Comparison of ENCODE assay signal across 9 mouse cellular contexts in genomic region chr12:105583484-105583883, GRCm38 (mm10). TPM values are rescaled to one million over a fixed set of nuclear protein-coding genes. Genes with fewer than 3 reads are reported as not detected.
DNase-seq lines count a peak whose midpoint lies in the region; ATAC-seq lines count a peak whose summit lies in the region.
"Had no signal": no experiment of that assay in that cellular context is flagged by ENCODE, and none has a peak within 500 bp of the region (broad histone marks: within the 10 kb centered on the region; RNA-seq: fewer than 3 reads in every experiment).

No protein-coding gene starts in this region.

- no peaks in the 10 kb centered on the region for H3K36me3 ChIP-seq in midbrain, embryonic 10.5 days
- H3K36me3 ChIP-seq in midbrain, embryonic 15.5 days (replicated peaks) = no peaks in the 10 kb centered on the region
- no peaks in the 10 kb centered on the region for H3K36me3 ChIP-seq in intestine, embryonic 16.5 days (ENCODE audit: control insufficient read depth, insufficient read depth, low read length)

- no peak overlapping the region for H3K27ac ChIP-seq in midbrain, embryonic 10.5 days (replicated peaks)
- H3K27ac ChIP-seq in midbrain, embryonic 15.5 days = no peak overlapping the region
- H3K27ac ChIP-seq in intestine, embryonic 16.5 days (ENCODE audit: low read length) = no peak overlapping the region

- H3K4me3 ChIP-seq in midbrain, embryonic 10.5 days = no peak overlapping the region
- H3K4me3 ChIP-seq in midbrain, embryonic 15.5 days = no peak overlapping the region
- H3K4me3 ChIP-seq in intestine, embryonic 16.5 days (ENCODE audit: low read length) = no peak overlapping the region
- H3K4me3 ChIP-seq: megakaryocyte, embryonic 14.5 days had no signal

- peaks cover 26% of the 10 kb centered on the region for H3K4me1 ChIP-seq in midbrain, embryonic 10.5 days
- H3K4me1 ChIP-seq in midbrain, embryonic 15.5 days = no peaks in the 10 kb centered on the region
- peaks cover 10% of the 10 kb centered on the region; the same call in 1 of the 2 replicates for H3K4me1 ChIP-seq in intestine, embryonic 16.5 days (ENCODE audit: control insufficient read depth, insufficient read depth, low read length)

- H3K9me3 ChIP-seq in midbrain, embryonic 10.5 days (replicated peaks) = no peaks in the 10 kb centered on the region
- no peaks in the 10 kb centered on the region for H3K9me3 ChIP-seq in midbrain, embryonic 15.5 days
- no peaks in the 10 kb centered on the region for H3K9me3 ChIP-seq in intestine, embryonic 16.5 days (ENCODE audit: control insufficient read depth, low read length)

- 15% methylated on average over 2 of the region's 2 CpGs for WGBS in midbrain, embryonic 10.5 days
- WGBS in midbrain, embryonic 15.5 days = 9% methylated on average over 2 of the region's 2 CpGs
- 16% methylated on average over 2 of the region's 2 CpGs for WGBS in intestine, embryonic 16.5 days

- H3K9ac ChIP-seq in midbrain, embryonic 15.5 days = no peak overlapping the region
- no peak overlapping the region for H3K9ac ChIP-seq in intestine, embryonic 16.5 days (ENCODE audit: low read depth, low read length)

- peaks cover 12% of the 10 kb centered on the region for H3K27me3 ChIP-seq in midbrain, embryonic 10.5 days (ENCODE audit: low read depth, poor library complexity, severe bottlenecking)
- no peaks in the 10 kb centered on the region for H3K27me3 ChIP-seq in midbrain, embryonic 15.5 days (replicated peaks)
- no peaks in the 10 kb centered on the region for H3K27me3 ChIP-seq in intestine, embryonic 16.5 days (replicated peaks; ENCODE audit: control insufficient read depth, insufficient read depth, low read length)

- no peak for ATAC-seq in midbrain, embryonic 15.5 days (replicated peaks)
- ATAC-seq in intestine, embryonic 16.5 days = peak; percentile 80

- no peak overlapping the region for H3K4me2 ChIP-seq in midbrain, embryonic 15.5 days
- no peak overlapping the region for H3K4me2 ChIP-seq in intestine, embryonic 16.5 days (ENCODE audit: low read depth, low read length)

- peak; percentile 45 for DNase-seq in midbrain, embryonic 10.5 days (ENCODE audit: low spot score)
- DNase-seq in c-Kit-positive CD71-negative TER-119-negative erythroid progenitor cells, embryonic 14.5 days (ENCODE audit: low read depth) = peak; percentile 31
- peak; percentile 58 for DNase-seq in retina, postnatal 1 day
- no peak for DNase-seq in urinary bladder, postnatal 25 days (ENCODE audit: low spot score)
- no peak for DNase-seq in adrenal gland, adult 8-10 months
- no peak for DNase-seq in left cerebral cortex, adult 18-20 months (ENCODE audit: low spot score in 2 of 2)

RNA-seq across cellular contexts. Expression of gene Bdkrb1, which starts 19.4 kb away (rescaled TPM):
- not detected in 2 replicates for polyA plus RNA-seq in midbrain, embryonic 10.5 days (2016; fragmentation: Nextera tagmentation; extraction: Ambion mirVana)
- polyA plus RNA-seq in midbrain, embryonic 15.5 days (2015; fragmentation: Nextera tagmentation; extraction: Ambion mirVana) = 0.19 TPM in 1 of 2 replicates, not detected in the other
- 0.22 and 0.43 TPM in 2 replicates for polyA plus RNA-seq in intestine, embryonic 16.5 days (2015; fragmentation: Nextera tagmentation; extraction: Ambion mirVana)
- total RNA-seq in adrenal gland, adult 8-10 months (2022) = not detected
- not detected for total RNA-seq in left cerebral cortex, adult 18-20 months (2021)

RNA-seq across cellular contexts. Expression of gene Bdkrb2, which starts 20.5 kb away (rescaled TPM):
- 0.46 and 0.72 TPM in 2 replicates for polyA plus RNA-seq in midbrain, embryonic 10.5 days (2016; fragmentation: Nextera tagmentation; extraction: Ambion mirVana)
- 1.9 TPM in 2 replicates for polyA plus RNA-seq in midbrain, embryonic 15.5 days (2015; fragmentation: Nextera tagmentation; extraction: Ambion mirVana)
- 5.3 and 5.8 TPM in 2 replicates for polyA plus RNA-seq in intestine, embryonic 16.5 days (2015; fragmentation: Nextera tagmentation; extraction: Ambion mirVana)
- 10 to 100 TPM in 3 of 4 experiments, 1 to 10 TPM in 1; 7.6 to 14.0 (median 10.5) TPM for total RNA-seq in adrenal gland, adult 8-10 months (2022)
- under 1 TPM; 0.58 to 0.96 TPM for total RNA-seq in left cerebral cortex, adult 18-20 months (2021)

Comparison
In these comparisons a context has a peak if more than half of its experiments do, and no peak if none do; other contexts are left out.
1. DNase-seq: peak in midbrain, embryonic 10.5 days (single experiment), c-Kit-positive CD71-negative TER-119-negative erythroid progenitor cells, embryonic 14.5 days (single experiment) and retina, postnatal 1 day (single experiment); none in urinary bladder, postnatal 25 days (single experiment), adrenal gland, adult 8-10 months (single experiment) and left cerebral cortex, adult 18-20 months (0 of 2).